Mouse (Mus musculus): ENCODE measurements around the gene Vps36. TPM values are rescaled to one million over a fixed set of nuclear protein-coding genes. Genes with fewer than 3 reads are reported as not detected.

Vps36 gene
- polyA plus RNA-seq, 1 experiment, result 13.3 TPM

- TF ChIP-seq CTCF (IDR thresholded peaks at IDR 0.05; ENCODE audit: control insufficient read depth, insufficient read depth, low read length) (no peak), POLR2A (IDR thresholded peaks at IDR 0.05; ENCODE audit: borderline replicate concordance, control insufficient read depth, low read depth, low read length) (no peak)
- no peak overlapping the region for H3K4me3 ChIP-seq (replicated peaks; ENCODE audit: control insufficient read depth, low read depth, low read length)
- no peaks in the 10 kb centered on the region; the same call in 1 of the 2 replicates for H3K4me1 ChIP-seq (ENCODE audit: control insufficient read depth, insufficient read depth, low read length)
- H3K27ac ChIP-seq (ENCODE audit: control insufficient read depth, insufficient read depth, low read depth, low read length, poor library complexity), result no peak overlapping the region
- 29% methylated on average over 9 of the region's 9 CpGs for WGBS
Observed at GRCm38 (mm10) chr8:22260091-22260722, 67.6 kb downstream of the Vps36 start.

GRCm38 (mm10) chr8:22262267-22262666, 69.7 kb downstream of the Vps36 start:
- Histone ChIP-seq H3K4me3 (replicated peaks; ENCODE audit: control insufficient read depth, low read depth, low read length) (no peak overlapping the region), H3K27ac (ENCODE audit: control insufficient read depth, insufficient read depth, low read depth, low read length, poor library complexity) (no peak overlapping the region), H3K4me1 (ENCODE audit: control insufficient read depth, insufficient read depth, low read length) (no peaks in the 10 kb centered on the region; the same call in 1 of the 2 replicates)
- 37% methylated on average over 3 of the region's 3 CpGs for WGBS
- TF ChIP-seq POLR2A (IDR thresholded peaks at IDR 0.05; ENCODE audit: borderline replicate concordance, control insufficient read depth, low read depth, low read length) (no peak), CTCF (IDR thresholded peaks at IDR 0.05; ENCODE audit: control insufficient read depth, insufficient read depth, low read length) (no peak)

GRCm38 (mm10) chr8:22264292-22264691, 71.7 kb downstream of the Vps36 start:
- H3K4me3 ChIP-seq (replicated peaks; ENCODE audit: control insufficient read depth, low read depth, low read length), result no peak overlapping the region
- H3K4me1 ChIP-seq (ENCODE audit: control insufficient read depth, insufficient read depth, low read length), result no peaks in the 10 kb centered on the region; the same call in 1 of the 2 replicates
- 67% methylated on average over 6 of the region's 6 CpGs for WGBS
- no peak overlapping the region for H3K27ac ChIP-seq (ENCODE audit: control insufficient read depth, insufficient read depth, low read depth, low read length, poor library complexity)
- no peak for TF ChIP-seq POLR2A (IDR thresholded peaks at IDR 0.05; ENCODE audit: borderline replicate concordance, control insufficient read depth, low read depth, low read length)
- TF ChIP-seq CTCF (IDR thresholded peaks at IDR 0.05; ENCODE audit: control insufficient read depth, insufficient read depth, low read length), result no peak

- H3K4me3 ChIP-seq (replicated peaks; ENCODE audit: control insufficient read depth, low read depth, low read length), result no peak overlapping the region
- no peak overlapping the region for H3K27ac ChIP-seq (ENCODE audit: control insufficient read depth, insufficient read depth, low read depth, low read length, poor library complexity)
- H3K4me1 ChIP-seq (ENCODE audit: control insufficient read depth, insufficient read depth, low read length), result no peaks in the 10 kb centered on the region; the same call in 1 of the 2 replicates
- TF ChIP-seq CTCF (IDR thresholded peaks at IDR 0.05; ENCODE audit: control insufficient read depth, insufficient read depth, low read length) (no peak), POLR2A (IDR thresholded peaks at IDR 0.05; ENCODE audit: borderline replicate concordance, control insufficient read depth, low read depth, low read length) (no peak)
- WGBS, result 78% methylated on average over 6 of the region's 6 CpGs
Observed at GRCm38 (mm10) chr8:22264787-22265186, 72.2 kb downstream of the Vps36 start.

- 88% methylated on average over 1 of the region's 1 CpGs for WGBS
- TF ChIP-seq POLR2A (IDR thresholded peaks at IDR 0.05; ENCODE audit: borderline replicate concordance, control insufficient read depth, low read depth, low read length) (no peak), CTCF (IDR thresholded peaks at IDR 0.05; ENCODE audit: control insufficient read depth, insufficient read depth, low read length) (no peak)
- no peak overlapping the region for H3K27ac ChIP-seq (ENCODE audit: control insufficient read depth, insufficient read depth, low read depth, low read length, poor library complexity)
- H3K4me3 ChIP-seq (replicated peaks; ENCODE audit: control insufficient read depth, low read depth, low read length), result no peak overlapping the region
- no peaks in the 10 kb centered on the region; the same call in 1 of the 2 replicates for H3K4me1 ChIP-seq (ENCODE audit: control insufficient read depth, insufficient read depth, low read length)
Observed at GRCm38 (mm10) chr8:22265194-22265593, 72.6 kb downstream of the Vps36 start.

- H3K27ac ChIP-seq (ENCODE audit: control insufficient read depth, insufficient read depth, low read depth, low read length, poor library complexity), result no peak overlapping the region
- TF ChIP-seq CTCF (IDR thresholded peaks at IDR 0.05; ENCODE audit: control insufficient read depth, insufficient read depth, low read length) (no peak), POLR2A (IDR thresholded peaks at IDR 0.05; ENCODE audit: borderline replicate concordance, control insufficient read depth, low read depth, low read length) (no peak)
- 55% methylated on average over 3 of the region's 3 CpGs for WGBS
- H3K4me1 ChIP-seq (ENCODE audit: control insufficient read depth, insufficient read depth, low read length), result no peaks in the 10 kb centered on the region; the same call in 1 of the 2 replicates
- H3K4me3 ChIP-seq (replicated peaks; ENCODE audit: control insufficient read depth, low read depth, low read length), result no peak overlapping the region
Observed at GRCm38 (mm10) chr8:22266809-22267208, 74.2 kb downstream of the Vps36 start.

Other genes with a start within 250 kb of the Vps36 start
- gene Defb13, start 246.0 kb upstream of the Vps36 start, polyA plus RNA-seq (2011; ENCODE audit: insufficient read depth, insufficient read length, low replicate concordance, missing spikeins), result not detected in 2 replicates
- not detected in 2 replicates for gene Fam90a1a, start 234.1 kb upstream of the Vps36 start, polyA plus RNA-seq (2011; ENCODE audit: insufficient read depth, insufficient read length, low replicate concordance, missing spikeins)
- not detected in 2 replicates for gene Ccdc70, start 223.0 kb upstream of the Vps36 start, polyA plus RNA-seq (2011; ENCODE audit: insufficient read depth, insufficient read length, low replicate concordance, missing spikeins)
- 2.6 and 4.3 TPM in 2 replicates for gene Atp7b, start 132.5 kb upstream of the Vps36 start, polyA plus RNA-seq (2011; ENCODE audit: insufficient read depth, insufficient read length, low replicate concordance, missing spikeins)
- gene Alg11, start 132.1 kb upstream of the Vps36 start, polyA plus RNA-seq (2011; ENCODE audit: insufficient read depth, insufficient read length, low replicate concordance, missing spikeins), result 0.61 and 3.5 TPM in 2 replicates
- not detected in 2 replicates for gene Nek5, start 67.8 kb upstream of the Vps36 start, polyA plus RNA-seq (2011; ENCODE audit: insufficient read depth, insufficient read length, low replicate concordance, missing spikeins)
- 2.6 and 19.3 TPM in 2 replicates for gene Nek3, start 26.4 kb upstream of the Vps36 start, polyA plus RNA-seq (2011; ENCODE audit: insufficient read depth, insufficient read length, low replicate concordance, missing spikeins)
- gene Ckap2, start 7.0 kb upstream of the Vps36 start, polyA plus RNA-seq (2011; ENCODE audit: insufficient read depth, insufficient read length, low replicate concordance, missing spikeins), result 29.1 and 30.2 TPM in 2 replicates
- gene Thsd1, start 34.5 kb downstream of the Vps36 start, polyA plus RNA-seq (2011; ENCODE audit: insufficient read depth, insufficient read length, low replicate concordance, missing spikeins), result 0.60 and 0.95 TPM in 2 replicates
- not detected in 2 replicates for gene Tpte, start 90.6 kb downstream of the Vps36 start, polyA plus RNA-seq (2011; ENCODE audit: insufficient read depth, insufficient read length, low replicate concordance, missing spikeins)
- 1.3 and 4.9 TPM in 2 replicates for gene Slc25a15, start 205.8 kb downstream of the Vps36 start, polyA plus RNA-seq (2011; ENCODE audit: insufficient read depth, insufficient read length, low replicate concordance, missing spikeins)
- 7.2 and 9.4 TPM in 2 replicates for gene Mrps31, start 218.6 kb downstream of the Vps36 start, polyA plus RNA-seq (2011; ENCODE audit: insufficient read depth, insufficient read length, low replicate concordance, missing spikeins)